Mouse (Mus musculus): ENCODE results near the gene Mrpl17.

DNA sequence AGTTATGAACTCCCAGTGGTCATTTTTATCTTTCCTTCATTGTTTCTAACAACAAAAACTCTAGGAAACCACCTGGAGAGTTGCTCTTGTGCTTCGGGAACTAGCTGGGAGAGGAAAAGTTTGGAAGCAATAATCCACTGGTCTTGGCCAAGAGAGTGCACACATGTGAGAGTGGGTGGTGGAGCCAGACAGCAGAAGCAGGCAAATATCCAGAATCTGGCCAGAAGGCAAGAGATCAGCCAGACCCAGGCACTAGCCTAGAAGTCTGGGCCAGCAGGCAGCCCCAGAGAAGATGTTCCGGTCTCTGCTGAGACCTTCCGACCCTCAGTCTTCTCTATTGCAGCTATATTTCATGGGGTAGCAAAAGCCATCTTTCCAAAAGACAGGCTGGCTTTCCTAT is 40.9 kb downstream of the Mrpl17 start:
- TF ChIP-seq CTCF (IDR thresholded peaks at IDR 0.05; ENCODE audit: borderline replicate concordance, control insufficient read depth, extremely low read depth, insufficient read depth, low read length, poor library complexity) = no peak
- no peak for TF ChIP-seq POLR2A (IDR thresholded peaks at IDR 0.05; ENCODE audit: control insufficient read depth, extremely low read depth, insufficient read depth, low read length, poor library complexity)
